Mouse (Mus musculus) midbrain, embryonic 15.5 days (tissue): ENCODE measurements around the gene Thtpa. TPM values are rescaled to one million over a fixed set of nuclear protein-coding genes. Genes with fewer than 3 reads are reported as not detected.
A peak's percentile ranks its signal among the peaks of the same experiment; 100 is the strongest.

ENCODE experiments used
- ATAC-seq: fragments of 200-750 bp; cut with Nextera tagmentation; replicated peaks from 2 replicates; pipeline ENCODE4 v1.8.0; 2017; ENCODE audit warnings: moderate TSS enrichment
- H3K27ac ChIP-seq: fragments of 300-500 bp; sonication (generic); 2 replicates; pipeline ENCODE4 v1.5.1; 2015; ENCODE audit warnings: mild to moderate bottlenecking, inconsistent platforms
- H3K27me3 ChIP-seq: fragments of 300-500 bp; sonication (generic); replicated peaks from 2 replicates; pipeline ENCODE4 v1.6.1; 2015; ENCODE audit warnings: inconsistent platforms
- H3K36me3 ChIP-seq: fragments of 300-500 bp; sonication (generic); replicated peaks from 2 replicates; pipeline ENCODE4 v1.6.1; 2015; ENCODE audit warnings: inconsistent platforms
- H3K4me1 ChIP-seq: fragments of 300-500 bp; sonication (generic); 2 replicates; pipeline ENCODE4 v1.6.1; 2015; ENCODE audit warnings: inconsistent platforms
- H3K4me2 ChIP-seq: fragments of 300-500 bp; sonication (generic); 2 replicates; pipeline ENCODE4 v1.6.1; 2015; ENCODE audit warnings: inconsistent platforms, mild to moderate bottlenecking, moderate library complexity
- H3K4me3 ChIP-seq: fragments of 300-500 bp; sonication (generic); 2 replicates; pipeline ENCODE4 v1.5.1; 2015; ENCODE audit warnings: mild to moderate bottlenecking, inconsistent platforms
- H3K9ac ChIP-seq: fragments of 300-500 bp; sonication (generic); 2 replicates; pipeline ENCODE4 v1.6.1; 2015; ENCODE audit warnings: mild to moderate bottlenecking, inconsistent platforms
- H3K9me3 ChIP-seq: fragments of 300-500 bp; sonication (generic); 2 replicates; pipeline ENCODE4 v1.6.1; 2016; ENCODE audit warnings: inconsistent platforms
- whole genome bisulfite sequencing: fragments of 180-500 bp; shearing (Covaris S2); methylation state at CpG from one replicate; pipeline ENCODE4 v1.1.7; 2015; ENCODE audit warnings: mixed read lengths; 5-methylcytosine and 5-hydroxymethylcytosine counted together
- polyA plus RNA-seq: library from polyadenylated mRNA; unstranded; fragments of >200 nt; fragmentation: Nextera tagmentation; extraction: Ambion mirVana; gene quantifications from 2 replicates; pipeline ENCODE4 v1.2.1, GENCODE M21; 2015

The Thtpa gene
- polyA plus RNA-seq, 1 experiment from 2014 or later = 39.5 TPM

- Histone ChIP-seq H3K4me3 (no peak overlapping the region), H3K4me1 (peaks cover 31% of the 10 kb centered on the region), H3K9ac (peak overlapping the region; percentile 21; the same call in 1 of the 2 replicates), H3K27ac (peak overlapping the region; percentile 22; the same call in 1 of the 2 replicates), H3K27me3 (no peaks in the 10 kb centered on the region), H3K9me3 (no peaks in the 10 kb centered on the region), H3K4me2 (0 out of 2 replicates have a peak overlapping the region, but pooled peaks have one; percentile 16), H3K36me3 (0 out of 2 replicates have a peak, but pooled peaks cover 3% of the 10 kb centered on the region)
- whole genome bisulfite sequencing = 48% methylated on average over 10 of the region's 10 CpGs
- ATAC-seq = no peak
Observed at GRCm38 (mm10) chr14:55097646-55098045, 3.1 kb downstream of the Thtpa start.

- Histone ChIP-seq H3K36me3 (0 out of 2 replicates have a peak, but pooled peaks cover 3% of the 10 kb centered on the region), H3K4me2 (no peak overlapping the region), H3K4me1 (peaks cover 31% of the 10 kb centered on the region), H3K4me3 (no peak overlapping the region), H3K9me3 (no peaks in the 10 kb centered on the region), H3K9ac (no peak overlapping the region), H3K27ac (peak overlapping the region; percentile 22; the same call in 1 of the 2 replicates), H3K27me3 (no peaks in the 10 kb centered on the region)
- 54% methylated on average over 4 of the region's 4 CpGs for WGBS
- no peak for ATAC-seq
Observed at GRCm38 (mm10) chr14:55098067-55098466, 3.5 kb downstream of the Thtpa start.

- Histone ChIP-seq H3K27me3 (no peaks in the 10 kb centered on the region), H3K9me3 (no peaks in the 10 kb centered on the region), H3K9ac (no peak overlapping the region), H3K36me3 (0 out of 2 replicates have a peak, but pooled peaks cover 3% of the 10 kb centered on the region), H3K4me1 (peaks cover 33% of the 10 kb centered on the region), H3K4me2 (no peak overlapping the region), H3K27ac (no peak overlapping the region), H3K4me3 (no peak overlapping the region)
- ATAC-seq = no peak
- WGBS = 47% methylated on average over 4 of the region's 4 CpGs
Observed at GRCm38 (mm10) chr14:55101592-55101991, 7.0 kb downstream of the Thtpa start.

- no peak for ATAC-seq
- Histone ChIP-seq H3K27ac (no peak overlapping the region), H3K9me3 (no peaks in the 10 kb centered on the region), H3K4me3 (no peak overlapping the region), H3K4me1 (peaks cover 26% of the 10 kb centered on the region), H3K36me3 (0 out of 2 replicates have a peak, but pooled peaks cover 3% of the 10 kb centered on the region), H3K27me3 (no peaks in the 10 kb centered on the region), H3K9ac (no peak overlapping the region), H3K4me2 (no peak overlapping the region)
- WGBS = 88% methylated on average over 15 of the region's 15 CpGs
Observed at GRCm38 (mm10) chr14:55102253-55102785, 7.7 kb downstream of the Thtpa start.

GRCm38 (mm10) chr14:55104365-55104764, 9.8 kb downstream of the Thtpa start:
- no peak for ATAC-seq
- WGBS = 87% methylated on average over 18 of the region's 18 CpGs

GRCm38 (mm10) chr14:55105386-55105785, 10.8 kb downstream of the Thtpa start:
- peaks cover 48% of the 10 kb centered on the region for H3K4me1 ChIP-seq

More at GRCm38 (mm10) chr14:55104365-55104764, 9.8 kb downstream of the Thtpa start:
- no peak overlapping the region for H3K9ac ChIP-seq
- no peaks in the 10 kb centered on the region for H3K36me3 ChIP-seq
- H3K27ac ChIP-seq = no peak overlapping the region
- no peak overlapping the region for H3K4me2 ChIP-seq
- peaks cover 39% of the 10 kb centered on the region for H3K4me1 ChIP-seq
- H3K9me3 ChIP-seq = no peaks in the 10 kb centered on the region
- no peak overlapping the region for H3K4me3 ChIP-seq
- H3K27me3 ChIP-seq = no peaks in the 10 kb centered on the region

GRCm38 (mm10) chr14:55105836-55106809, 11.5 kb downstream of the Thtpa start, which contains the start of gene Ap1g2:
Ap1g2 (minus strand) TSS chr14:55106593.
- Histone ChIP-seq H3K4me2 (peak within 1 kb of the TSS; percentile 96), H3K9ac (peak within 1 kb of the TSS; percentile 70), H3K9me3 (no peaks in the 10 kb centered on the region), H3K4me1 (peaks cover 55% of the 10 kb centered on the region), H3K4me3 (peak within 1 kb of the TSS; percentile 44), H3K27ac (peak within 1 kb of the TSS; percentile 79), H3K36me3 (no peaks in the 10 kb centered on the region), H3K27me3 (no peaks in the 10 kb centered on the region)
- WGBS = under 1% methylated on average over 39 of the region's 39 CpGs
- ATAC-seq = peak; percentile 69

More at GRCm38 (mm10) chr14:55105386-55105785, 10.8 kb downstream of the Thtpa start:
- Histone ChIP-seq H3K27ac (peak overlapping the region; percentile 79), H3K9ac (peak overlapping the region; percentile 70), H3K36me3 (no peaks in the 10 kb centered on the region), H3K4me2 (peak overlapping the region; percentile 96), H3K27me3 (no peaks in the 10 kb centered on the region), H3K4me3 (peak overlapping the region; percentile 44), H3K9me3 (no peaks in the 10 kb centered on the region)
- no peak for ATAC-seq
- WGBS = 4% methylated on average over 7 of the region's 7 CpGs

GRCm38 (mm10) chr14:55106990-55107389, 12.4 kb downstream of the Thtpa start:
- no peak overlapping the region for H3K4me2 ChIP-seq
- ATAC-seq = no peak

GRCm38 (mm10) chr14:55108202-55108870, 13.8 kb downstream of the Thtpa start:
- Histone ChIP-seq H3K4me1 (peaks cover 75% of the 10 kb centered on the region), H3K27ac (peak overlapping the region; percentile 85), H3K27me3 (no peaks in the 10 kb centered on the region), H3K4me2 (peak overlapping the region; percentile 34), H3K9me3 (no peaks in the 10 kb centered on the region), H3K9ac (peak overlapping the region; percentile 34), H3K36me3 (no peaks in the 10 kb centered on the region; the same call in 1 of the 2 replicates), H3K4me3 (no peak overlapping the region)
- peak; percentile 82 for ATAC-seq
- WGBS = 28% methylated on average over 9 of the region's 9 CpGs

More at GRCm38 (mm10) chr14:55106990-55107389, 12.4 kb downstream of the Thtpa start:
- Histone ChIP-seq H3K4me3 (no peak overlapping the region), H3K27ac (0 out of 2 replicates have a peak overlapping the region, but pooled peaks have one; percentile 0), H3K4me1 (peaks cover 63% of the 10 kb centered on the region), H3K9ac (no peak overlapping the region), H3K27me3 (no peaks in the 10 kb centered on the region), H3K36me3 (no peaks in the 10 kb centered on the region), H3K9me3 (no peaks in the 10 kb centered on the region)
- WGBS = 63% methylated on average over 8 of the region's 8 CpGs

GRCm38 (mm10) chr14:55109048-55109873, 14.7 kb downstream of the Thtpa start:
- peak overlapping the region; percentile 30 for H3K4me2 ChIP-seq
- no peaks in the 10 kb centered on the region; the same call in 1 of the 2 replicates for H3K36me3 ChIP-seq
- H3K27me3 ChIP-seq = no peaks in the 10 kb centered on the region
- 0 out of 2 replicates have a peak, but pooled peaks have one; percentile 0 for ATAC-seq
- 5% methylated on average over 21 of the region's 21 CpGs for WGBS
- H3K9ac ChIP-seq = peak overlapping the region; percentile 21; the same call in 1 of the 2 replicates
- H3K4me3 ChIP-seq = 0 out of 2 replicates have a peak overlapping the region, but pooled peaks have one; percentile 1
- peaks cover 84% of the 10 kb centered on the region for H3K4me1 ChIP-seq
- H3K27ac ChIP-seq = peak overlapping the region; percentile 85
- H3K9me3 ChIP-seq = no peaks in the 10 kb centered on the region

GRCm38 (mm10) chr14:55110076-55110475, 15.5 kb downstream of the Thtpa start:
- Histone ChIP-seq H3K9ac (no peak overlapping the region), H3K9me3 (no peaks in the 10 kb centered on the region), H3K4me3 (no peak overlapping the region), H3K27ac (0 out of 2 replicates have a peak overlapping the region, but pooled peaks have one; percentile 85), H3K27me3 (no peaks in the 10 kb centered on the region), H3K36me3 (no peaks in the 10 kb centered on the region; the same call in 1 of the 2 replicates), H3K4me1 (peaks cover 82% of the 10 kb centered on the region), H3K4me2 (no peak overlapping the region)
- no peak for ATAC-seq
- WGBS = 39% methylated on average over 9 of the region's 9 CpGs
